Mouse (Mus musculus) intestine, embryonic 15.5 days (tissue): ENCODE measurements around the gene Cd59a. TPM values are rescaled to one million over a fixed set of nuclear protein-coding genes. Genes with fewer than 3 reads are reported as not detected.

Experiments used
- ATAC-seq: fragments of 200-750 bp; cut with Nextera tagmentation; 2 replicates; pipeline ENCODE4 v1.8.0; 2017; ENCODE audit warnings: moderate TSS enrichment, moderate library complexity
- H3K27ac ChIP-seq: fragments of 300-500 bp; sonication (generic); 2 replicates; pipeline ENCODE4 v1.5.1; 2015; ENCODE audit warnings: mild to moderate bottlenecking, inconsistent platforms
- H3K27me3 ChIP-seq: fragments of 300-500 bp; sonication (generic); replicated peaks from 2 replicates; pipeline ENCODE4 v1.6.1; 2015; ENCODE audit warnings: inconsistent platforms
- H3K36me3 ChIP-seq: fragments of 300-500 bp; sonication (generic); 2 replicates; pipeline ENCODE4 v1.6.1; 2015; ENCODE audit warnings: inconsistent platforms
- H3K4me1 ChIP-seq: fragments of 300-500 bp; sonication (generic); replicated peaks from 2 replicates; pipeline ENCODE4 v1.6.1; 2015; ENCODE audit warnings: inconsistent platforms
- H3K4me2 ChIP-seq: fragments of 300-500 bp; sonication (generic); replicated peaks from 2 replicates; pipeline ENCODE4 v1.6.1; 2015; ENCODE audit warnings: mild to moderate bottlenecking, inconsistent platforms
- H3K4me3 ChIP-seq: fragments of 300-500 bp; sonication (generic); replicated peaks from 2 replicates; pipeline ENCODE4 v1.5.1; 2015; ENCODE audit warnings: inconsistent platforms
- H3K9ac ChIP-seq: fragments of 300-500 bp; sonication (generic); 2 replicates; pipeline ENCODE4 v1.6.1; 2015; ENCODE audit warnings: inconsistent platforms
- H3K9me3 ChIP-seq: fragments of 300-500 bp; sonication (generic); 2 replicates; pipeline ENCODE4 v1.6.1; 2016; ENCODE audit warnings: inconsistent platforms
- WGBS: fragments of 180-500 bp; shearing (Covaris S2); methylation state at CpG from one replicate; pipeline ENCODE4 v1.1.7; 2015; 5-methylcytosine and 5-hydroxymethylcytosine counted together
- polyA plus RNA-seq: library from polyadenylated mRNA; unstranded; fragments of >200 nt; fragmentation: Nextera tagmentation; extraction: Ambion mirVana; gene quantifications from 2 replicates; pipeline ENCODE4 v1.2.1, GENCODE M21; 2015

Gene Cd59a
- polyA plus RNA-seq, 1 experiment from 2014 or later: 30.5 TPM

DNA sequence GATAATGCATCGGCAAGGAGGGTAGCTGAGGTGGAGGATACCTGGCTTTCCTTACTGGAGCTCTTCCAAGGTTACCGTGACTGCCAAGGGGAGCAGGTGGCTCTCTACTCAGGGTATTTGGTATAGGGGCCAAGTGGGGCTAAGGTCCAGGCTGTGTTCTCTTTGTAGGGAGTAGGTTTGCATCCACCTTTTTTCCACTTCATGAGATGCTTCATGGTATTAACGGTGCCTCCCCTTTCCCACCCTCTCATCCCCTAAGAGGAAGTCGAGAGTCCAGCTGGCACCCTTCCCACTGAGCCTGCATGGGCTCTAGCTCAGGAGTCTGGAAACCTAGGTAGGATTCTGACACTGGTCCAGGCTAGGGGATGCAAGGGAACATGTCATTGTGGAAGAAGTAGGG, 57.7 kb downstream of the Cd59a start:
- no peaks in the 10 kb centered on the region for H3K9me3 ChIP-seq
- 81% methylated on average over 4 of the region's 4 CpGs for WGBS

DNA sequence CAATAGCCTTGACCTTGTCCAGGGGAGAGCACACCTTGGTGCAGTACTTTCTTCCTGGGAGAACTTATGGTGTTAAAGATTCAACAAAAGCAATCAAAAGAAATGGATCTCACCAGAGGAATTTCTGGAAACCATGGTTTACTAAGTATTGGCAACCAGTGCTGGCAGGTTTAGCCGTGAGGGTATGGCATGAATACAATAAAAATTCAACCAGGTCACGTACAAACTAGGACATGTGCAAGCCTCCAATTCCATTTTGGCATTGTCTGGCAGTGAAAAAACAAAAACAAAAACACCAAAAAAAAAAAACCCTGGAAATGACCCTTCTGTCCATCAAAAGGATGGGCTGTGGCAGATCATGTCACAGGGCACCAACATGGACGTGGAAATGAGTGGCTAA, 58.3 kb downstream of the Cd59a start:
- Histone ChIP-seq H3K9me3 (no peaks in the 10 kb centered on the region), H3K4me2 (no peak overlapping the region), H3K9ac (no peak overlapping the region), H3K4me3 (no peak overlapping the region), H3K4me1 (no peaks in the 10 kb centered on the region), H3K27ac (no peak overlapping the region), H3K27me3 (no peaks in the 10 kb centered on the region), H3K36me3 (no peaks in the 10 kb centered on the region)
- ATAC-seq: no peak
- WGBS: 88% methylated on average over 3 of the region's 3 CpGs

More for the DNA sequence above, 57.7 kb downstream of the Cd59a start:
- Histone ChIP-seq H3K4me2 (no peak overlapping the region), H3K4me3 (no peak overlapping the region), H3K27ac (no peak overlapping the region), H3K9ac (no peak overlapping the region), H3K4me1 (no peaks in the 10 kb centered on the region), H3K27me3 (no peaks in the 10 kb centered on the region), H3K36me3 (no peaks in the 10 kb centered on the region)
- no peak for ATAC-seq

GRCm38 (mm10) chr2:104157831-104158230, 62.2 kb downstream of the Cd59a start:
- no peak overlapping the region for H3K27ac ChIP-seq
- no peaks in the 10 kb centered on the region for H3K4me1 ChIP-seq
- no peaks in the 10 kb centered on the region for H3K9me3 ChIP-seq
- WGBS: 73% methylated on average over 4 of the region's 4 CpGs
- H3K4me2 ChIP-seq: no peak overlapping the region
- no peaks in the 10 kb centered on the region for H3K27me3 ChIP-seq
- H3K4me3 ChIP-seq: no peak overlapping the region
- no peak overlapping the region for H3K9ac ChIP-seq
- no peak for ATAC-seq
- no peaks in the 10 kb centered on the region for H3K36me3 ChIP-seq

DNA sequence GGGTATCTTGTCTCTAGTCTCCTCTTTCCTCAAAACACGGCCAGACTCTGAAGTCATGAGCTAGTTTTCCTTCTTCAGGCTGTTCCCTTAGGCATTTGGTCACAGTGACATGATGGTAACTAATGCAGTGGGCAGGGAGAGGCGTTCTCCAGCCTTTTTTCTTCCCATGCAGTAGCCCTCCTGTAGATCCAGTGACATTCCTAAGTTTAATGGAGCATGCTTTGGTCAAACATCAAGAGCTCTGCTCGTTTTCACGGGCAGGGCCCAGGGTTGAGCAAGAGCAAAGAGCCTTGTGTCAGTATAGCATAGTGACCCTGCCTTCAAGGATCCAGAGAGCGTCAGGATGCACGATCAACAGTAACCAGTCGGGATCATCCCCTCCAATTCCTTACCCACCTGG, 67.8 kb downstream of the Cd59a start:
- Histone ChIP-seq H3K4me3 (no peak overlapping the region), H3K27ac (no peak overlapping the region), H3K27me3 (no peaks in the 10 kb centered on the region), H3K9me3 (no peaks in the 10 kb centered on the region), H3K9ac (no peak overlapping the region), H3K4me2 (no peak overlapping the region), H3K36me3 (no peaks in the 10 kb centered on the region), H3K4me1 (no peaks in the 10 kb centered on the region)
- WGBS: 78% methylated on average over 7 of the region's 7 CpGs
- ATAC-seq: no peak

GRCm38 (mm10) chr2:104163978-104164487, 68.4 kb downstream of the Cd59a start:
- Histone ChIP-seq H3K4me1 (no peaks in the 10 kb centered on the region), H3K9me3 (no peaks in the 10 kb centered on the region), H3K27ac (no peak overlapping the region), H3K36me3 (no peaks in the 10 kb centered on the region), H3K4me3 (no peak overlapping the region), H3K27me3 (no peaks in the 10 kb centered on the region), H3K4me2 (no peak overlapping the region), H3K9ac (no peak overlapping the region)
- 88% methylated on average over 4 of the region's 4 CpGs for whole genome bisulfite sequencing
- ATAC-seq: no peak

Other genes starting within 250 kb of the Cd59a start
- 18.2 and 23.5 TPM in 2 replicates for gene Lmo2, start 137.8 kb upstream of the Cd59a start, polyA plus RNA-seq
- 50.9 and 51.6 TPM in 2 replicates for gene Fbxo3, start 68.1 kb upstream of the Cd59a start, polyA plus RNA-seq
- 1.4 and 1.9 TPM in 2 replicates for gene 4931422A03Rik, start 67.4 kb upstream of the Cd59a start, polyA plus RNA-seq
- gene Gm10912, start 30.0 kb upstream of the Cd59a start, polyA plus RNA-seq: 0.09 TPM in 1 of 2 replicates, not detected in the other
- gene Gm10799, start 27.3 kb upstream of the Cd59a start, polyA plus RNA-seq: not detected in 2 replicates
- gene Cd59b, start 26.0 kb upstream of the Cd59a start, polyA plus RNA-seq: 5.9 and 6.7 TPM in 2 replicates
- 0.24 TPM in 1 of 2 replicates, not detected in the other for gene A930018P22Rik, start 27.0 kb downstream of the Cd59a start, polyA plus RNA-seq